8 mouse cellular contexts compared by ENCODE assay signal in the genomic region with DNA sequence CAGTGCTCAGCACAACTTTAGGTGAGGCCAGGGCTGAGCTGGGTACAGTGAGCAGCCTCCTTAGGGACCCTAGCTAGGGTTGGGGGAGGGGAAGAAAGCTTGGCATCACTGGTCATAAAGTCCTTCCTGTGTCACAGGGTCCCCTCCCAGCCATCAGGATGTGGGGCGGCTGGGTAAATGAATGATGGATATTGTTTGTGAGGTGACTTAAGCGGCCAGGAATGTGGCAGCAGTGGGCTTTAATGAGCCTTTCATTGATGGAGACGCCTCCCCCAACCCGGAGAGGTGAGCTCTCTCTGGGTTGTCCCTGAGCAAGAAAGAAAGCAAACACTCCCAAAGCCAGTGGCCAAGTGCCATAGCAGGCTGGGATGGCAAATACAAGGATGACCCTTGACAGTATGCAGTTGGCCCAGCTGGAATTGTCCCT. TPM values are rescaled to one million over a fixed set of nuclear protein-coding genes. Genes with fewer than 3 reads are reported as not detected.
DNase-seq lines count a peak whose midpoint lies in the region; ATAC-seq and TF ChIP-seq lines count a peak whose summit lies in the region.

No protein-coding gene starts in this region.

- peaks cover 79% of the 10 kb centered on the region for H3K4me1 ChIP-seq in forebrain, embryonic 10.5 days
- H3K4me1 ChIP-seq in forebrain, postnatal 0 days (ENCODE audit: insufficient read depth), result peaks cover 17% of the 10 kb centered on the region
- peaks cover 43% of the 10 kb centered on the region for H3K4me1 ChIP-seq in forebrain, embryonic 14.5 days (ENCODE audit: control insufficient read depth, insufficient read depth, low read length)

- H3K36me3 ChIP-seq in forebrain, embryonic 10.5 days (replicated peaks), result peaks cover 53% of the 10 kb centered on the region
- H3K36me3 ChIP-seq in forebrain, postnatal 0 days (ENCODE audit: insufficient read depth), result peaks cover 1% of the 10 kb centered on the region
- 0 out of 2 replicates have a peak, but pooled peaks cover 2% of the 10 kb centered on the region for H3K36me3 ChIP-seq in forebrain, embryonic 14.5 days (ENCODE audit: control insufficient read depth, insufficient read depth, low read length)

- no peak for ATAC-seq in forebrain, postnatal 0 days
- peak; percentile 22; the same call in 1 of the 2 replicates for ATAC-seq in forebrain, embryonic 14.5 days
- no peak for ATAC-seq in CD4-positive, CD25-positive, alpha-beta regulatory T cell, adult 4 months

- no peak overlapping the region for H3K9ac ChIP-seq in forebrain, postnatal 0 days
- H3K9ac ChIP-seq in forebrain, embryonic 14.5 days (ENCODE audit: low read length), result peak overlapping the region; percentile 13; the same call in 1 of the 2 replicates

- H3K4me3 ChIP-seq in forebrain, embryonic 10.5 days, result peak overlapping the region; percentile 27
- no peak overlapping the region for H3K4me3 ChIP-seq in forebrain, postnatal 0 days (ENCODE audit: low read depth, low read length)
- no peak overlapping the region for H3K4me3 ChIP-seq in forebrain, embryonic 14.5 days (ENCODE audit: low read depth, low read length)

- no peak for TF ChIP-seq CTCF in forebrain, postnatal 0 days (IDR thresholded peaks at IDR 0.05; ENCODE audit: low read depth)

- peak; percentile 57 for DNase-seq in forebrain, embryonic 10.5 days (ENCODE audit: extremely low spot score, low spot score)
- DNase-seq in forebrain, postnatal 0 days, result no peak
- peak; percentile 52 for DNase-seq in forebrain, embryonic 14.5 days (ENCODE audit: low spot score)
- peak; percentile 69 for DNase-seq in kidney, adult 11 months
- DNase-seq in lung, postnatal 14 days, result peak; percentile 48
- DNase-seq in thymus, postnatal 25 days, result no peak
- no peak for DNase-seq in ovary, postnatal 14 days (ENCODE audit: low spot score)

- no peaks in the 10 kb centered on the region for H3K27me3 ChIP-seq in forebrain, embryonic 10.5 days (ENCODE audit: poor library complexity, severe bottlenecking)
- no peaks in the 10 kb centered on the region for H3K27me3 ChIP-seq in forebrain, postnatal 0 days (ENCODE audit: insufficient read depth, low read length)
- H3K27me3 ChIP-seq in forebrain, embryonic 14.5 days (replicated peaks; ENCODE audit: control insufficient read depth, insufficient read depth, low read length), result no peaks in the 10 kb centered on the region

- H3K9me3 ChIP-seq in forebrain, embryonic 10.5 days, result no peaks in the 10 kb centered on the region
- no peaks in the 10 kb centered on the region for H3K9me3 ChIP-seq in forebrain, postnatal 0 days (ENCODE audit: low read length)
- H3K9me3 ChIP-seq in forebrain, embryonic 14.5 days (replicated peaks; ENCODE audit: control insufficient read depth, low read length), result no peaks in the 10 kb centered on the region

- WGBS in forebrain, embryonic 10.5 days, result 19% methylated on average over 4 of the region's 4 CpGs
- 5% methylated on average over 4 of the region's 4 CpGs for WGBS in forebrain, postnatal 0 days
- 4% methylated on average over 4 of the region's 4 CpGs for WGBS in forebrain, embryonic 14.5 days

- no peak overlapping the region for H3K4me2 ChIP-seq in forebrain, postnatal 0 days (ENCODE audit: low read depth)
- H3K4me2 ChIP-seq in forebrain, embryonic 14.5 days (ENCODE audit: low read length), result no peak overlapping the region

- peak overlapping the region; percentile 84 for H3K27ac ChIP-seq in forebrain, embryonic 10.5 days
- no peak overlapping the region for H3K27ac ChIP-seq in forebrain, postnatal 0 days (ENCODE audit: low read depth, low read length)
- H3K27ac ChIP-seq in forebrain, embryonic 14.5 days (ENCODE audit: low read depth, low read length), result no peak overlapping the region

RNA-seq across cellular contexts. Expression of gene Actn4, which starts 38.3 kb away (rescaled TPM):
- polyA plus RNA-seq in forebrain, embryonic 10.5 days (2016; fragmentation: Nextera tagmentation; extraction: Ambion mirVana), result 235 and 255 TPM in 2 replicates
- total RNA-seq in forebrain, postnatal 0 days (2014; rRNA removed), result 45.1 and 71.2 TPM in 2 replicates
- polyA plus RNA-seq in forebrain, postnatal 0 days (2015; fragmentation: Nextera tagmentation; extraction: Ambion mirVana), result 96.0 and 103 TPM in 2 replicates
- 101 and 128 TPM in 2 replicates for polyA plus RNA-seq in forebrain, embryonic 14.5 days (2014; fragmentation: Nextera tagmentation; extraction: Ambion mirVana)
- 100 to 1,000 TPM in 1 of 2 experiments, 10 to 100 TPM in 1; 82.6 to 106 TPM for polyA plus RNA-seq in CD4-positive, CD25-positive, alpha-beta regulatory T cell, adult 4 months (2017; shearing (Covaris generic))

RNA-seq across cellular contexts. Expression of gene Capn12, which starts 42.7 kb away (rescaled TPM):
- polyA plus RNA-seq in forebrain, embryonic 10.5 days (2016; fragmentation: Nextera tagmentation; extraction: Ambion mirVana), result 0.21 and 0.43 TPM in 2 replicates
- total RNA-seq in forebrain, postnatal 0 days (2014; rRNA removed), result not detected in 2 replicates
- 0.09 and 0.27 TPM in 2 replicates for polyA plus RNA-seq in forebrain, postnatal 0 days (2015; fragmentation: Nextera tagmentation; extraction: Ambion mirVana)
- 0.11 and 0.38 TPM in 2 replicates for polyA plus RNA-seq in forebrain, embryonic 14.5 days (2014; fragmentation: Nextera tagmentation; extraction: Ambion mirVana)
- polyA plus RNA-seq in CD4-positive, CD25-positive, alpha-beta regulatory T cell, adult 4 months (2017; shearing (Covaris generic)), result not detected

RNA-seq across cellular contexts. Expression of gene Eif3k, which starts 57.8 kb away (rescaled TPM):
- 415 and 425 TPM in 2 replicates for polyA plus RNA-seq in forebrain, embryonic 10.5 days (2016; fragmentation: Nextera tagmentation; extraction: Ambion mirVana)
- total RNA-seq in forebrain, postnatal 0 days (2014; rRNA removed), result 360 and 399 TPM in 2 replicates
- polyA plus RNA-seq in forebrain, postnatal 0 days (2015; fragmentation: Nextera tagmentation; extraction: Ambion mirVana), result 318 and 368 TPM in 2 replicates
- polyA plus RNA-seq in forebrain, embryonic 14.5 days (2014; fragmentation: Nextera tagmentation; extraction: Ambion mirVana), result 345 and 412 TPM in 2 replicates
- polyA plus RNA-seq in CD4-positive, CD25-positive, alpha-beta regulatory T cell, adult 4 months (2017; shearing (Covaris generic)), result 100 to 1,000 TPM; 656 to 763 TPM

RNA-seq across cellular contexts. Expression of gene Map4k1, which starts 58.0 kb away (rescaled TPM):
- 10.2 and 13.4 TPM in 2 replicates for polyA plus RNA-seq in forebrain, embryonic 10.5 days (2016; fragmentation: Nextera tagmentation; extraction: Ambion mirVana)
- 3.6 and 8.9 TPM in 2 replicates for total RNA-seq in forebrain, postnatal 0 days (2014; rRNA removed)
- polyA plus RNA-seq in forebrain, postnatal 0 days (2015; fragmentation: Nextera tagmentation; extraction: Ambion mirVana), result 18.8 and 18.9 TPM in 2 replicates
- polyA plus RNA-seq in forebrain, embryonic 14.5 days (2014; fragmentation: Nextera tagmentation; extraction: Ambion mirVana), result 6.1 and 6.9 TPM in 2 replicates
- 100 to 1,000 TPM in 1 of 2 experiments, 10 to 100 TPM in 1; 93.7 to 171 TPM for polyA plus RNA-seq in CD4-positive, CD25-positive, alpha-beta regulatory T cell, adult 4 months (2017; shearing (Covaris generic))

Comparison
In these comparisons a context has a peak if more than half of its experiments do, and no peak if none do; other contexts are left out.
1. DNase-seq: peak in forebrain, embryonic 10.5 days (single experiment), forebrain, embryonic 14.5 days (single experiment), kidney, adult 11 months (single experiment) and lung, postnatal 14 days (single experiment); none in forebrain, postnatal 0 days (single experiment), thymus, postnatal 25 days (single experiment) and ovary, postnatal 14 days (single experiment).